Mouse (Mus musculus) heart, embryonic 16.5 days (tissue): ENCODE results near the gene Pramel7. TPM values are rescaled to one million over a fixed set of nuclear protein-coding genes. Genes with fewer than 3 reads are reported as not detected.

Experiments used
- ATAC-seq: fragments of 200-750 bp; cut with Nextera tagmentation; replicated peaks from 2 replicates; pipeline ENCODE4 v1.8.0; 2017; ENCODE audit warnings: moderate number of reproducible peaks; ENCODE audit not compliant: insufficient read depth, low FRiP score; ENCODE audit errors: extremely low read depth
- H3K27ac ChIP-seq: fragments of 300-500 bp; sonication (generic); 2 replicates; pipeline ENCODE4 v1.5.1; 2014; ENCODE audit warnings: mild to moderate bottlenecking, low read length, control low read depth, moderate library complexity
- H3K27me3 ChIP-seq: fragments of 300-500 bp; sonication (generic); 2 replicates; pipeline ENCODE4 v1.6.1; 2014; ENCODE audit warnings: low read length, mixed read lengths; ENCODE audit not compliant: control insufficient read depth, insufficient read depth
- H3K36me3 ChIP-seq: fragments of 300-500 bp; sonication (generic); 2 replicates; pipeline ENCODE4 v1.6.1; 2014; ENCODE audit not compliant: control insufficient read depth, insufficient read depth
- H3K4me1 ChIP-seq: fragments of 300-500 bp; sonication (generic); 2 replicates; pipeline ENCODE4 v1.6.1; 2014; ENCODE audit warnings: low read length, mixed read lengths; ENCODE audit not compliant: control insufficient read depth, insufficient read depth
- H3K4me2 ChIP-seq: fragments of 300-500 bp; sonication (generic); 2 replicates; pipeline ENCODE4 v1.6.1; 2014; ENCODE audit warnings: low read depth, mild to moderate bottlenecking, control low read depth, low read length
- H3K4me3 ChIP-seq: fragments of 300-500 bp; sonication (generic); 2 replicates; pipeline ENCODE4 v1.5.1; 2014; ENCODE audit warnings: mild to moderate bottlenecking, control low read depth, low read length
- H3K9ac ChIP-seq: fragments of 300-500 bp; sonication (generic); 2 replicates; pipeline ENCODE4 v1.6.1; 2014; ENCODE audit warnings: low read length, control low read depth
- H3K9me3 ChIP-seq: fragments of 300-500 bp; sonication (generic); replicated peaks from 2 replicates; pipeline ENCODE4 v1.6.1; 2016; ENCODE audit warnings: low read length; ENCODE audit not compliant: control insufficient read depth
- WGBS: fragments of 180-500 bp; shearing (Covaris S2); extraction: QIAGEN DNeasy Blood & Tissue Kit; methylation state at CpG from one replicate; pipeline ENCODE4 v1.1.7; 2014; 5-methylcytosine and 5-hydroxymethylcytosine counted together
- polyA plus RNA-seq: library from polyadenylated mRNA; unstranded; fragments of >200 nt; fragmentation: Nextera tagmentation; extraction: Ambion mirVana; gene quantifications from 2 replicates; pipeline ENCODE4 v1.2.1, GENCODE M21; 2015

Pramel7 gene
- polyA plus RNA-seq, 1 experiment from 2014 or later = not detected

GRCm38 (mm10) chr2:87506265-87506664 lies 9.4 kb upstream of the Pramel7 start, which contains the start of gene Pramel6:
Gene Pramel6, plus strand, starts transcription at chr2:87506565.
- 74% methylated on average over 6 of the region's 6 CpGs for WGBS
- Histone ChIP-seq H3K36me3 (no peaks in the 10 kb centered on the region), H3K4me1 (no peaks in the 10 kb centered on the region)

GRCm38 (mm10) chr2:87482276-87482675 lies 14.6 kb downstream of the Pramel7 start:
- 74% methylated on average over 2 of the region's 2 CpGs for WGBS

More at GRCm38 (mm10) chr2:87506265-87506664, 9.4 kb upstream of the Pramel7 start, which contains the start of gene Pramel6:
- Histone ChIP-seq H3K27me3 (no peaks in the 10 kb centered on the region), H3K4me3 (no peak within 1 kb of the TSS), H3K4me2 (no peak within 1 kb of the TSS), H3K9ac (no peak within 1 kb of the TSS), H3K9me3 (no peaks in the 10 kb centered on the region), H3K27ac (no peak within 1 kb of the TSS)
- no peak for ATAC-seq

GRCm38 (mm10) chr2:87481158-87481557 lies 15.7 kb downstream of the Pramel7 start:
- no peaks in the 10 kb centered on the region for H3K27me3 ChIP-seq
- no peaks in the 10 kb centered on the region for H3K4me1 ChIP-seq
- 53% methylated on average over 4 of the region's 4 CpGs for WGBS
- H3K27ac ChIP-seq = no peak overlapping the region
- H3K4me3 ChIP-seq = no peak overlapping the region
- no peak for ATAC-seq
- no peak overlapping the region for H3K9ac ChIP-seq
- no peak overlapping the region for H3K4me2 ChIP-seq
- H3K9me3 ChIP-seq = no peaks in the 10 kb centered on the region
- no peaks in the 10 kb centered on the region for H3K36me3 ChIP-seq

More at GRCm38 (mm10) chr2:87482276-87482675, 14.6 kb downstream of the Pramel7 start:
- Histone ChIP-seq H3K4me3 (no peak overlapping the region), H3K9ac (no peak overlapping the region), H3K4me1 (no peaks in the 10 kb centered on the region), H3K9me3 (no peaks in the 10 kb centered on the region), H3K27ac (no peak overlapping the region), H3K4me2 (no peak overlapping the region), H3K27me3 (no peaks in the 10 kb centered on the region), H3K36me3 (no peaks in the 10 kb centered on the region)
- no peak for ATAC-seq

GRCm38 (mm10) chr2:87480207-87480606 lies 16.7 kb downstream of the Pramel7 start:
- H3K4me1 ChIP-seq = no peaks in the 10 kb centered on the region
- no peak for ATAC-seq
- H3K4me2 ChIP-seq = no peak overlapping the region
- H3K36me3 ChIP-seq = no peaks in the 10 kb centered on the region
- no peaks in the 10 kb centered on the region for H3K27me3 ChIP-seq
- no peaks in the 10 kb centered on the region for H3K9me3 ChIP-seq
- H3K9ac ChIP-seq = no peak overlapping the region
- H3K4me3 ChIP-seq = no peak overlapping the region
- H3K27ac ChIP-seq = no peak overlapping the region

- no peak overlapping the region for H3K4me2 ChIP-seq
- ATAC-seq = no peak
- no peaks in the 10 kb centered on the region for H3K27me3 ChIP-seq
- H3K9ac ChIP-seq = no peak overlapping the region
- H3K36me3 ChIP-seq = no peaks in the 10 kb centered on the region
- no peaks in the 10 kb centered on the region for H3K9me3 ChIP-seq
- no peak overlapping the region for H3K27ac ChIP-seq
- no peak overlapping the region for H3K4me3 ChIP-seq
- 87% methylated on average over 4 of the region's 4 CpGs for WGBS
- H3K4me1 ChIP-seq = no peaks in the 10 kb centered on the region
Observed at GRCm38 (mm10) chr2:87461769-87462168, 35.1 kb downstream of the Pramel7 start.

- Histone ChIP-seq H3K4me1 (no peaks in the 10 kb centered on the region), H3K27ac (no peak within 1 kb of the TSS), H3K9me3 (no peaks in the 10 kb centered on the region), H3K4me2 (no peak within 1 kb of the TSS), H3K27me3 (no peaks in the 10 kb centered on the region), H3K9ac (no peak within 1 kb of the TSS), H3K36me3 (no peaks in the 10 kb centered on the region), H3K4me3 (no peak within 1 kb of the TSS)
- no peak for ATAC-seq
Observed at GRCm38 (mm10) chr2:87453662-87454061, 43.2 kb downstream of the Pramel7 start, which contains the start of gene Olfr1126. Gene Olfr1126, plus strand, starts transcription at chr2:87453962.

Other genes with a start within 250 kb of the Pramel7 start
- not detected in 2 replicates for gene Olfr1115, start 249.1 kb downstream of the Pramel7 start, polyA plus RNA-seq
- not detected in 2 replicates for gene Olfr1116, start 229.6 kb downstream of the Pramel7 start, polyA plus RNA-seq
- gene Olfr1118, start 189.5 kb downstream of the Pramel7 start, polyA plus RNA-seq = not detected in 2 replicates
- gene Olfr1120, start 142.3 kb downstream of the Pramel7 start, polyA plus RNA-seq = not detected in 2 replicates
- not detected in 2 replicates for gene Olfr1121, start 127.2 kb downstream of the Pramel7 start, polyA plus RNA-seq
- not detected in 2 replicates for gene Olfr1122, start 111.2 kb downstream of the Pramel7 start, polyA plus RNA-seq
- not detected in 2 replicates for gene Olfr1123, start 80.5 kb downstream of the Pramel7 start, polyA plus RNA-seq
- not detected in 2 replicates for gene Olfr1124, start 66.8 kb downstream of the Pramel7 start, polyA plus RNA-seq
- not detected in 2 replicates for gene Olfr1126, start 43.1 kb downstream of the Pramel7 start, polyA plus RNA-seq
- not detected in 2 replicates for gene Pramel6, start 9.5 kb upstream of the Pramel7 start, polyA plus RNA-seq
- not detected in 2 replicates for gene Olfr153, start 34.7 kb upstream of the Pramel7 start, polyA plus RNA-seq
- not detected in 2 replicates for gene Olfr1128, start 48.4 kb upstream of the Pramel7 start, polyA plus RNA-seq
- not detected in 2 replicates for gene Olfr1129, start 76.8 kb upstream of the Pramel7 start, polyA plus RNA-seq
- not detected in 2 replicates for gene Olfr1130, start 109.1 kb upstream of the Pramel7 start, polyA plus RNA-seq
- gene Olfr1131, start 130.0 kb upstream of the Pramel7 start, polyA plus RNA-seq = not detected in 2 replicates
- gene Olfr1132, start 140.4 kb upstream of the Pramel7 start, polyA plus RNA-seq = not detected in 2 replicates
- gene Olfr1133, start 150.3 kb upstream of the Pramel7 start, polyA plus RNA-seq = not detected in 2 replicates
- not detected in 2 replicates for gene Olfr1134, start 161.4 kb upstream of the Pramel7 start, polyA plus RNA-seq
- not detected in 2 replicates for gene Olfr1135, start 176.6 kb upstream of the Pramel7 start, polyA plus RNA-seq
- gene Olfr1136, start 196.9 kb upstream of the Pramel7 start, polyA plus RNA-seq = not detected in 2 replicates
- not detected in 2 replicates for gene Olfr1137, start 216.1 kb upstream of the Pramel7 start, polyA plus RNA-seq
- not detected in 2 replicates for gene Olfr1138, start 242.9 kb upstream of the Pramel7 start, polyA plus RNA-seq
- not detected in 2 replicates for gene Olfr1140, start 246.7 kb upstream of the Pramel7 start, polyA plus RNA-seq